Mouse (Mus musculus): ENCODE measurements around the gene Loxl3. TPM values are rescaled to one million over a fixed set of nuclear protein-coding genes. Genes with fewer than 3 reads are reported as not detected.
A peak's percentile ranks its signal among the peaks of the same experiment; 100 is the strongest.

Loxl3 gene
- polyA plus RNA-seq, 1 experiment from 2014 or later, result 13.4 TPM

GRCm38 (mm10) chr6:82997511-82998102 lies 36.4 kb upstream of the Loxl3 start:
- peak; percentile 78 for DNase-seq (ENCODE audit: low spot score)
- H3K27ac ChIP-seq, result peak overlapping the region; percentile 60
- TF ChIP-seq CTCF (IDR thresholded peaks at IDR 0.05; ENCODE audit: low read depth), result no peak
- H3K9me3 ChIP-seq (replicated peaks; ENCODE audit: low read length), result no peaks in the 10 kb centered on the region
- peak overlapping the region; percentile 13; the same call in 1 of the 2 replicates for H3K4me2 ChIP-seq (ENCODE audit: low read length)
- ATAC-seq (replicated peaks; ENCODE audit: low FRiP score, low read depth), result no peak
- no peaks in the 10 kb centered on the region for H3K27me3 ChIP-seq (ENCODE audit: insufficient read depth, low read length)
- H3K4me3 ChIP-seq (replicated peaks; ENCODE audit: low read depth, low read length), result no peak overlapping the region
- WGBS, result 25% methylated on average over 7 of the region's 7 CpGs
- peaks cover 7% of the 10 kb centered on the region; the same call in 1 of the 2 replicates for H3K4me1 ChIP-seq (replicated peaks; ENCODE audit: insufficient read depth, low read length)
- H3K9ac ChIP-seq (ENCODE audit: low read depth, low read length), result no peak overlapping the region
- H3K36me3 ChIP-seq (ENCODE audit: insufficient read depth, low read length), result no peaks in the 10 kb centered on the region

DNA sequence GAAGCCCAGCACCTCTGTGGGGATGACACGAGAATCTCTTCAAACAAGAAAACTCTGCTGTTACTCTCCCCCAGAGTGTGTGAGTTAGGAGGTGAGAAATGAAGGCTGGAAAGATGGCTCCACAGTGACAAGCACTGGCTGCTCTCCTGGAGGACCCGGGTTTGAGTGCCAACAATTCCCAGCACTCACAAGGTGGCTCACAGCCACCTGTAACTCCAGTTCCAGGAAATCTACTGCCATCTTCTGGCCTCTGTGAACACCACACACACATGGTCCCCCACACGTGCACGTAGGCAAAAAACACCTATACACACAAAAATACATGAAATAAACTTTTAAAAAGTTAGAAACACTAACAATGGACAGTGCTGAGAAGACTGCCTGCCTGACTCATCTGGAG lies 35.6 kb upstream of the Loxl3 start:
- Histone ChIP-seq H3K9me3 (replicated peaks; ENCODE audit: low read length) (no peaks in the 10 kb centered on the region), H3K9ac (ENCODE audit: low read depth, low read length) (no peak overlapping the region), H3K4me1 (replicated peaks; ENCODE audit: insufficient read depth, low read length) (peaks cover 7% of the 10 kb centered on the region; the same call in 1 of the 2 replicates), H3K4me3 (replicated peaks; ENCODE audit: low read depth, low read length) (no peak overlapping the region), H3K27ac (no peak overlapping the region), H3K4me2 (ENCODE audit: low read length) (no peak overlapping the region), H3K27me3 (ENCODE audit: insufficient read depth, low read length) (no peaks in the 10 kb centered on the region), H3K36me3 (ENCODE audit: insufficient read depth, low read length) (no peaks in the 10 kb centered on the region)
- WGBS, result 76% methylated on average over 4 of the region's 4 CpGs
- no peak for DNase-seq (ENCODE audit: low spot score)
- no peak for ATAC-seq (replicated peaks; ENCODE audit: low FRiP score, low read depth)
- TF ChIP-seq CTCF (IDR thresholded peaks at IDR 0.05; ENCODE audit: low read depth), result peak; percentile 39

- no peaks in the 10 kb centered on the region for H3K36me3 ChIP-seq (ENCODE audit: insufficient read depth, low read length)
- H3K27me3 ChIP-seq (ENCODE audit: insufficient read depth, low read length), result no peaks in the 10 kb centered on the region
- no peak overlapping the region for H3K4me2 ChIP-seq (ENCODE audit: low read length)
- peaks cover 7% of the 10 kb centered on the region; the same call in 1 of the 2 replicates for H3K4me1 ChIP-seq (replicated peaks; ENCODE audit: insufficient read depth, low read length)
- H3K9me3 ChIP-seq (replicated peaks; ENCODE audit: low read length), result no peaks in the 10 kb centered on the region
- no peak overlapping the region for H3K27ac ChIP-seq
- H3K4me3 ChIP-seq (replicated peaks; ENCODE audit: low read depth, low read length), result no peak overlapping the region
- DNase-seq (ENCODE audit: low spot score) (no peak), ATAC-seq (replicated peaks; ENCODE audit: low FRiP score, low read depth) (no peak)
- H3K9ac ChIP-seq (ENCODE audit: low read depth, low read length), result no peak overlapping the region
- 72% methylated on average over 8 of the region's 8 CpGs for WGBS
- no peak for TF ChIP-seq CTCF (IDR thresholded peaks at IDR 0.05; ENCODE audit: low read depth)
Observed at GRCm38 (mm10) chr6:82999986-83000385, 34.0 kb upstream of the Loxl3 start.

DNA sequence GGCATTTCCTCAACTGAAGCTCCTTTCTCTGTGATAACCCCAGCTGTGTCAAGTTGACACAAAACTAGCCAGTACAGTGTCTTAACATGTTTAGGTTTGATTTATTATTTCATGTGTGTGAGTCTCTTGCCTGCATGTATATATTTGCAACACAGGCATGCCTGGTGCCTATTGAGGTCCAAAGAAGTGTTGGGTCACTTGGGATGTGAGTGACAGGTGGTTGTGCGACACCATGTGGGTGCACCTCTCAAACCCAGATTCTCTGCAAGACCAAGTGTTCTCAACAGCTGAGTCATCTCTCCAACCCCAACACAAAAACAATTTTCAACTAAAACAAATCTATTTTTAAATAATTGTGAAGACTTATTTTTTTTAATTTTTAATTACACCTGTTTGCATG lies 30.9 kb upstream of the Loxl3 start:
- 95% methylated on average over 1 of the region's 1 CpGs for WGBS
- H3K4me1 ChIP-seq (replicated peaks; ENCODE audit: insufficient read depth, low read length), result 0 out of 2 replicates have a peak, but pooled peaks cover under 1% of the 10 kb centered on the region
- H3K9ac ChIP-seq (ENCODE audit: low read depth, low read length), result no peak overlapping the region
- no peak overlapping the region for H3K27ac ChIP-seq
- TF ChIP-seq CTCF (IDR thresholded peaks at IDR 0.05; ENCODE audit: low read depth), result no peak
- H3K4me3 ChIP-seq (replicated peaks; ENCODE audit: low read depth, low read length), result no peak overlapping the region
- H3K9me3 ChIP-seq (replicated peaks; ENCODE audit: low read length), result no peaks in the 10 kb centered on the region
- H3K27me3 ChIP-seq (ENCODE audit: insufficient read depth, low read length), result no peaks in the 10 kb centered on the region
- no peak overlapping the region for H3K4me2 ChIP-seq (ENCODE audit: low read length)
- DNase-seq (ENCODE audit: low spot score) (no peak), ATAC-seq (replicated peaks; ENCODE audit: low FRiP score, low read depth) (no peak)
- H3K36me3 ChIP-seq (ENCODE audit: insufficient read depth, low read length), result no peaks in the 10 kb centered on the region

DNA sequence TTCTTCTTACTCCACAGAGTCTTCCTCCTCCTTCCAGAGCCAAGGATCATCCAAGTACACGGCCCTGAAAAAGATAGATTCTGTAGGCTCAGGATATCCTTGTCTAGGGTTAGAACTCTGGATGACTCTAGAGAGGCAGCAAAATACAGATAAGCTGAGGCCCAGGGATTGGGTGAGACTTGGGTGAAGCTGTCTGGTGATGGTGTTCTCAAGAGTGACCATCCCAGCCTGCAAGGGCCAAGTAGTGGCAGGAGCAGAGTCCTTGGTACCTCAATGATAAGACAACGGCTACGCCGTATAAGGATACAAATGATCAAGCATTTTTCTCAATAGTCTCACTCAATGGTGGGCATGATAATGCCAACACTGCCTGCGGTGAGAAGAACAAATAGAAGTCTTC lies 30.1 kb upstream of the Loxl3 start:
- 91% methylated on average over 5 of the region's 5 CpGs for WGBS
- ATAC-seq (replicated peaks; ENCODE audit: low FRiP score, low read depth), result no peak
- no peak for TF ChIP-seq CTCF (IDR thresholded peaks at IDR 0.05; ENCODE audit: low read depth)

DNA sequence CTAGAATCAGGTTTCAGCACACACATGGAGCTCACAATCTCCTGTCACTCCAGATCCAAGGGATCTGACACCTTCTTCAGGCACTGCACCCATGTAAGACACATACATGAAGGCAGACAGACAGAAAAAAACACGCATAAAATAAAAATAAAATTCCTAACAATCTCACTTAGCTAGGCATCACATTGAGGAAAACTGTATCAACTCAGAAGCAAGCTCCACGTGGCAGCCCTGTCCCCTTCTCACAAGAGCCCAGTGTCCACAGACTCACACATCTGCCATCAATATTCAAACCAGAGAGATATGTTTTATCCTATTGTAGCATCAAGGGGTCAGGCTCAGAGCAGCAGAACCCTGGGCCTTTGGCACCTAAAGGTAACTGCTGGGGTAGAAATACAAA lies 29.7 kb upstream of the Loxl3 start:
- H3K4me3 ChIP-seq (replicated peaks; ENCODE audit: low read depth, low read length), result no peak overlapping the region
- 76% methylated on average over 2 of the region's 2 CpGs for WGBS
- no peaks in the 10 kb centered on the region for H3K27me3 ChIP-seq (ENCODE audit: insufficient read depth, low read length)
- no peak for DNase-seq (ENCODE audit: low spot score)
- no peak overlapping the region for H3K9ac ChIP-seq (ENCODE audit: low read depth, low read length)
- no peak overlapping the region for H3K27ac ChIP-seq
- TF ChIP-seq CTCF (IDR thresholded peaks at IDR 0.05; ENCODE audit: low read depth), result no peak
- no peaks in the 10 kb centered on the region for H3K9me3 ChIP-seq (replicated peaks; ENCODE audit: low read length)
- H3K4me2 ChIP-seq (ENCODE audit: low read length), result no peak overlapping the region
- H3K4me1 ChIP-seq (replicated peaks; ENCODE audit: insufficient read depth, low read length), result no peaks in the 10 kb centered on the region
- ATAC-seq (replicated peaks; ENCODE audit: low FRiP score, low read depth), result no peak
- no peaks in the 10 kb centered on the region for H3K36me3 ChIP-seq (ENCODE audit: insufficient read depth, low read length)

More for the DNA sequence above, 30.1 kb upstream of the Loxl3 start:
- no peaks in the 10 kb centered on the region for H3K9me3 ChIP-seq (replicated peaks; ENCODE audit: low read length)
- no peak overlapping the region for H3K4me2 ChIP-seq (ENCODE audit: low read length)
- no peak overlapping the region for H3K27ac ChIP-seq
- H3K36me3 ChIP-seq (ENCODE audit: insufficient read depth, low read length), result no peaks in the 10 kb centered on the region
- no peak for DNase-seq (ENCODE audit: low spot score)
- H3K27me3 ChIP-seq (ENCODE audit: insufficient read depth, low read length), result no peaks in the 10 kb centered on the region
- H3K4me1 ChIP-seq (replicated peaks; ENCODE audit: insufficient read depth, low read length), result no peaks in the 10 kb centered on the region
- H3K9ac ChIP-seq (ENCODE audit: low read depth, low read length), result no peak overlapping the region
- H3K4me3 ChIP-seq (replicated peaks; ENCODE audit: low read depth, low read length), result no peak overlapping the region

GRCm38 (mm10) chr6:83004872-83005271 lies 29.1 kb upstream of the Loxl3 start:
- TF ChIP-seq CTCF (IDR thresholded peaks at IDR 0.05; ENCODE audit: low read depth), result 0 out of 2 replicates have a peak, but pooled peaks have one; percentile 5
- H3K9me3 ChIP-seq (replicated peaks; ENCODE audit: low read length), result no peaks in the 10 kb centered on the region
- H3K4me2 ChIP-seq (ENCODE audit: low read length), result no peak overlapping the region
- H3K4me1 ChIP-seq (replicated peaks; ENCODE audit: insufficient read depth, low read length), result no peaks in the 10 kb centered on the region
- 55% methylated on average over 7 of the region's 7 CpGs for WGBS
- H3K4me3 ChIP-seq (replicated peaks; ENCODE audit: low read depth, low read length), result no peak overlapping the region
- no peaks in the 10 kb centered on the region for H3K36me3 ChIP-seq (ENCODE audit: insufficient read depth, low read length)
- DNase-seq (ENCODE audit: low spot score), result peak; percentile 52
- ATAC-seq (replicated peaks; ENCODE audit: low FRiP score, low read depth), result no peak
- no peaks in the 10 kb centered on the region for H3K27me3 ChIP-seq (ENCODE audit: insufficient read depth, low read length)
- no peak overlapping the region for H3K9ac ChIP-seq (ENCODE audit: low read depth, low read length)
- H3K27ac ChIP-seq, result no peak overlapping the region

Data from kidney, postnatal 0 days (tissue).